ENCODE assay signal across 8 mouse cellular contexts in genomic region chr9:64956337-64956736, GRCm38 (mm10). TPM values are rescaled to one million over a fixed set of nuclear protein-coding genes. Genes with fewer than 3 reads are reported as not detected.
DNase-seq lines count a peak whose midpoint lies in the region; ATAC-seq and TF ChIP-seq lines count a peak whose summit lies in the region.

No protein-coding gene starts in this region.

- H3K9me3 ChIP-seq in kidney, postnatal 0 days (replicated peaks; ENCODE audit: low read length) = no peaks in the 10 kb centered on the region

- H3ac ChIP-seq in myocyte (ENCODE audit: control insufficient read depth, insufficient read length) = no peak overlapping the region

- peak; percentile 20 for DNase-seq in kidney, adult 9 months
- DNase-seq in kidney, adult 11 months = no peak
- DNase-seq in ES-CJ7 (ENCODE audit: low read depth, low spot score) = peak; percentile 35
- peak; percentile 31 for DNase-seq in embryo, embryonic 9.5 days (ENCODE audit: extremely low spot score)
- DNase-seq in kidney, postnatal 0 days (ENCODE audit: low spot score) = no peak
- no peak for DNase-seq in ovary, postnatal 10 days (ENCODE audit: low spot score)
- DNase-seq in gastrocnemius, adult 18-20 months (ENCODE audit: low spot score) = no peak

- no peak overlapping the region for H3K9ac ChIP-seq in kidney, postnatal 0 days (ENCODE audit: low read depth, low read length)

- H3K79me2 ChIP-seq in myocyte (ENCODE audit: control insufficient read depth, insufficient read depth) = peaks cover 3% of the 10 kb centered on the region

- no peak for ATAC-seq in kidney, postnatal 0 days (replicated peaks; ENCODE audit: low FRiP score, low read depth)

- H3K4me3 ChIP-seq in kidney, postnatal 0 days (replicated peaks; ENCODE audit: low read depth, low read length) = no peak overlapping the region
- no peak overlapping the region for H3K4me3 ChIP-seq in myocyte

- no peak for TF ChIP-seq POLR2A in myocyte (IDR thresholded peaks at IDR 0.05; ENCODE audit: insufficient read length, low read depth)

- WGBS in kidney, postnatal 0 days = 37% methylated on average over 12 of the region's 12 CpGs

- 0 out of 2 replicates have a peak, but pooled peaks cover 3% of the 10 kb centered on the region for H3K27me3 ChIP-seq in kidney, postnatal 0 days (ENCODE audit: insufficient read depth, low read length)
- peaks cover 36% of the 10 kb centered on the region for H3K27me3 ChIP-seq in myocyte (ENCODE audit: control insufficient read depth, insufficient read depth, insufficient read length)

- peak overlapping the region; percentile 34; the same call in 1 of the 2 replicates for H3K4me2 ChIP-seq in kidney, postnatal 0 days (ENCODE audit: low read length)
- peak overlapping the region; percentile 50 for H3K4me2 ChIP-seq in myocyte (ENCODE audit: low read depth)

- H3K27ac ChIP-seq in kidney, postnatal 0 days = no peak overlapping the region

- H3K4me1 ChIP-seq in kidney, postnatal 0 days (replicated peaks; ENCODE audit: insufficient read depth, low read length) = peaks cover 1% of the 10 kb centered on the region; the same call in 1 of the 2 replicates

- H3K36me3 ChIP-seq in kidney, postnatal 0 days (ENCODE audit: insufficient read depth, low read length) = no peaks in the 10 kb centered on the region
- no peaks in the 10 kb centered on the region for H3K36me3 ChIP-seq in myocyte (ENCODE audit: control insufficient read depth, insufficient read depth)

- no peak for TF ChIP-seq CTCF in kidney, postnatal 0 days (IDR thresholded peaks at IDR 0.05; ENCODE audit: low read depth)

TF ChIP-seq in myocyte, 11 proteins besides CTCF, POLR2A, EP300 and RAD21:
- TF ChIP-seq TCF3 (IDR thresholded peaks at IDR 0.05; ENCODE audit: insufficient read length, low read depth) = no peak
- TF ChIP-seq USF1 (IDR thresholded peaks at IDR 0.05; ENCODE audit: low read depth) = no peak
- TF ChIP-seq REST (IDR thresholded peaks at IDR 0.05; ENCODE audit: insufficient read depth, insufficient read length) = no peak

RNA-seq across cellular contexts. Expression of gene Ints14, which starts 4.4 kb away (rescaled TPM):
- polyA plus RNA-seq in kidney, postnatal 0 days (2015; fragmentation: Nextera tagmentation; extraction: Ambion mirVana) = 45.3 and 47.1 TPM in 2 replicates
- polyA plus RNA-seq in myocyte (2012; fragmentation: generic; extraction: Trizol) = 19.4 TPM
- total RNA-seq in gastrocnemius, adult 18-20 months (2021) = 10 to 100 TPM; 14.3 to 14.6 TPM

RNA-seq across cellular contexts. Expression of gene Slc24a1, which starts 4.9 kb away (rescaled TPM):
- 0.04 TPM in 1 of 2 replicates, not detected in the other for polyA plus RNA-seq in kidney, postnatal 0 days (2015; fragmentation: Nextera tagmentation; extraction: Ambion mirVana)
- 0.01 TPM for polyA plus RNA-seq in myocyte (2012; fragmentation: generic; extraction: Trizol)
- total RNA-seq in gastrocnemius, adult 18-20 months (2021) = under 1 TPM in 1 of 2 experiments, not detected in 1; 0.05 TPM

Comparison
In these comparisons a context has a peak if more than half of its experiments do, and no peak if none do; other contexts are left out.
1. DNase-seq: peak in kidney, adult 9 months (single experiment), ES-CJ7 (single experiment) and embryo, embryonic 9.5 days (single experiment); none in kidney, adult 11 months (single experiment), kidney, postnatal 0 days (single experiment), ovary, postnatal 10 days (single experiment) and gastrocnemius, adult 18-20 months (single experiment).